Mouse (Mus musculus): Measurements from ENCODE around the gene Sez6l2.

DNA sequence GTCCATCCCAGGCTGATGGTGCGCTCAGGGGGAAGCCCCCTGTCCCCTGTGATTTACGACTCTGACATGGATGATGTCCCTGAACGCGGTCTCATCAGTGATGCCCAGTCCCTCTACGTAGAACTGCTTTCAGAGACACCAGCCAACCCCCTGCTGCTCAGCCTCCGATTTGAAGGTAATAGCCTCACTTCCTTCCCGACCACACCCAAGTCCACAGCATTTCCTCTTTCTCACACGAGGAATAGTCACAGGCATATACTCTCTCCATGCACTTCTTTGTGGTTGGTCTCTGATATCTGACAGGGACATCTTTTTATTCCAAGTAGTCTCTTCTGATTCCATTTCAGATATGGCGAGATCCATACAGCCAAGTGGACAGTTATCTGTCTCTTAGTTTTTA is 9.4 kb downstream of the Sez6l2 start:
- TF ChIP-seq CTCF (IDR thresholded peaks at IDR 0.05; ENCODE audit: low read depth, low read length), result no peak
- no peak for TF ChIP-seq POLR2A (IDR thresholded peaks at IDR 0.05; ENCODE audit: extremely low read depth, insufficient read depth, low read length)
